Mouse (Mus musculus) kidney, postnatal 14 days (tissue): Measurements from ENCODE around the gene Pkd1l2.

ENCODE experiments used
- DNase-seq: peaks from one replicate; pipeline ENCODE4 v3.0.0; 2022; ENCODE audit warnings: mixed read lengths

Pkd1l2 gene

GRCm38 (mm10) chr8:117082947-117083559 is 804 bp upstream of the Pkd1l2 start:
- peak; percentile 10 for DNase-seq

- DNase-seq = no peak
Measured at GRCm38 (mm10) chr8:117079652-117080051, 2.6 kb downstream of the Pkd1l2 start.

- DNase-seq = no peak
Measured at GRCm38 (mm10) chr8:117078367-117078926, 3.8 kb downstream of the Pkd1l2 start.

- DNase-seq = no peak
Measured at GRCm38 (mm10) chr8:117074350-117075182, 7.7 kb downstream of the Pkd1l2 start.

- no peak for DNase-seq
Measured at GRCm38 (mm10) chr8:117069708-117070107, 12.5 kb downstream of the Pkd1l2 start.

- DNase-seq = no peak
Measured at GRCm38 (mm10) chr8:117068294-117068693, 14.0 kb downstream of the Pkd1l2 start.

- no peak for DNase-seq
Measured at GRCm38 (mm10) chr8:117067396-117067795, 14.9 kb downstream of the Pkd1l2 start.

GRCm38 (mm10) chr8:117066955-117067354 is 15.3 kb downstream of the Pkd1l2 start:
- DNase-seq = no peak

- DNase-seq = no peak
Measured at GRCm38 (mm10) chr8:117061180-117061880, 20.9 kb downstream of the Pkd1l2 start.

- DNase-seq = peak; percentile 8
Measured at GRCm38 (mm10) chr8:117060306-117060705, 21.9 kb downstream of the Pkd1l2 start.

- DNase-seq = no peak
Measured at GRCm38 (mm10) chr8:117059021-117059420, 23.2 kb downstream of the Pkd1l2 start.

- no peak for DNase-seq
Measured at GRCm38 (mm10) chr8:117055097-117055496, 27.2 kb downstream of the Pkd1l2 start.

- no peak for DNase-seq
Measured at GRCm38 (mm10) chr8:117054146-117054545, 28.1 kb downstream of the Pkd1l2 start.

GRCm38 (mm10) chr8:117053135-117054079 is 28.8 kb downstream of the Pkd1l2 start:
- DNase-seq = no peak

GRCm38 (mm10) chr8:117051316-117051715 is 30.9 kb downstream of the Pkd1l2 start:
- no peak for DNase-seq

- DNase-seq = no peak
Measured at GRCm38 (mm10) chr8:117050763-117051162, 31.5 kb downstream of the Pkd1l2 start.

- DNase-seq = no peak
Measured at GRCm38 (mm10) chr8:117049444-117049843, 32.8 kb downstream of the Pkd1l2 start.

GRCm38 (mm10) chr8:117043584-117043983 is 38.7 kb downstream of the Pkd1l2 start:
- no peak for DNase-seq

- DNase-seq = no peak
Measured at GRCm38 (mm10) chr8:117039843-117040242, 42.4 kb downstream of the Pkd1l2 start.

GRCm38 (mm10) chr8:117037374-117037935 is 44.8 kb downstream of the Pkd1l2 start:
- DNase-seq = no peak

- no peak for DNase-seq
Measured at GRCm38 (mm10) chr8:117033393-117033792, 48.9 kb downstream of the Pkd1l2 start.

GRCm38 (mm10) chr8:117032609-117033008 is 49.6 kb downstream of the Pkd1l2 start:
- DNase-seq = no peak
